Mouse (Mus musculus) cerebellum, postnatal 10 days (tissue): ENCODE measurements around the gene Uvrag.

Experiments
- DNase-seq, 2 experiments: peaks; one replicate each; pipeline ENCODE4 v3.0.0; 2021; ENCODE audit warnings: mixed read lengths in 2 of 2

The Uvrag gene

DNA sequence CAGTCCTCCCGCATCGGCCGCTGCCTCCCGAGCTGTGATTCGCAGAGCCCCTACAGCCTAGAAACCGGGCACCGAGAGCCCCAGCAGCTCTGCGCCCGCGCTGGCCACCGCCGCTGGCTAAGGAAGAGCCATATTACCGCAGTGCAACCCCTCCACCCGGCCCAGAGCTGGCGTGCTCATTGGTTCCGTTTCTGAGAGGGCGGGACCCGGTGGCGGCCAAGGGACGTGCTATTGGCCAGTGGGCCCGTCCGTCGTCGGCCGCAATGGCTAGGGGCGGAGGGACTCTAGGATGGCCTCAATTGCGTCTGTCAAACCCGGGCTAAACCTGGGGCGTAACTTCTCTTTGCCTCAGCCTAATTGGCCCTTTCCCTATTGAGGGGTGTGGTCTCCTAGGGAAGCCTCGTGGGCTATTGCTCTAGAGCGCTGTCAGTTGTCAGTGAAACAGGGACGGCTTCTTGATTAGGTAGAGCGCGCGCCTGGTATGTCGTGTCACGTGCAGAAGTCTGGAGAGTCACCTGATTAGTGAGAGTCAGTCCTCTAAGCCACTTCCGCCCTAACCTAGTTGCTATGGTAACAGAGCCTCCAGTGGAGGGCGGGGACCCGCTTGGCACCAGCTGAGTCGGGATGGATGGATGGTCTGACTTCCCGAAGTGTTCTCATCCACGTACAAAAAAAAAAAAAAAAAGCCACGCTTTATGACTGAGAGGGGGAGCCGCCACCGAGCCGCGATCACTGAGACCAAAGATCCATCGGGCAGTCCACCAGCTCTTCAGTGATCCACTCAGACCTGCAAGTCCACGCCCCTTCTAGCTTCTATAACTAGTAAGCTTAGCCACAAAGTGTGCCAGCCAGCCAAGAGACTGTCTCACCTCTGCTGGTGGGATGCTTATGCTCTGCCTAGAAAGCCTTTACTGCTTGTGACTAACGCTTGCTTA is at the start of gene Uvrag:
Gene Uvrag (minus strand): TSS at position 158 of the 935 bp plus-strand sequence.
- peak; percentile 99 for DNase-seq

DNA sequence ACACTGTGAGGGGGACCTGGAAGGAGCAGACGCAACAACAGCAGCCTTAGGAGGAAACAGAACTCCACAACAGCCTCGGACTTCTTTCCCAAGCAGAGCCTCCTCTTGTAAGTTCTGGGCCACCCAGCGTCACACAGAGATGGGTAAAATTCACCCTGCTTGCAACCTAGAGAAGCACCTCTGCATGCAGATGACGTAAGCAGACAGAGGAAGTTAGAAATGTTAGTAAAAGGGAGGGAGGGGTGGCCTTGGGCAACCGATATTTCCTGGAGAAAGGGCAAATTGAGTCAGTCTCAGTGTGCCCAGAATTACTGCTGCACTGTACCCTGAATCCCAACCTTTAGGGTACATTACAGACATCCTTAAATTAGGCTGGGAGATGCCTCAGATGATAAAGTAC is 48.9 kb upstream of the Uvrag start:
- no peak for DNase-seq

DNA sequence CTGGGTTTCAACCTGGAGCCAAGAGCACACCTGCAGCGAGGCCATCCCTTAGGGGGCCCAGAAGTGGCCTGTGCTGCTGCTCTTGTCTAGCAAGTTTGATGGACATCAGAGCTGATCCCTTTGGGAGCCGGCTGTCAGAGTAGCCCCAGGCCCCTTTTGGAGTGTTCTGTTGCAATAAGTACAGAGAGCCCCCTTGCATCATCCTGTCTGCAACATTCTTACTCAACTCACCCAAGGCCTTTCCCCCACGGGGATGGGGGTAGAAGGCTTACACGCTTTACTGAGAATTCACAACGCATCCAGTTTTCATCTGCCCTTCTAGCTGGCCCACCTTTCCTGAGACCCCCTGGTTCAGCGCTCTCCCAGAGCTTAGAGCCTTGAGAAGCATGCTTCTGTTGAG is 47.7 kb upstream of the Uvrag start:
- DNase-seq: no peak

DNA sequence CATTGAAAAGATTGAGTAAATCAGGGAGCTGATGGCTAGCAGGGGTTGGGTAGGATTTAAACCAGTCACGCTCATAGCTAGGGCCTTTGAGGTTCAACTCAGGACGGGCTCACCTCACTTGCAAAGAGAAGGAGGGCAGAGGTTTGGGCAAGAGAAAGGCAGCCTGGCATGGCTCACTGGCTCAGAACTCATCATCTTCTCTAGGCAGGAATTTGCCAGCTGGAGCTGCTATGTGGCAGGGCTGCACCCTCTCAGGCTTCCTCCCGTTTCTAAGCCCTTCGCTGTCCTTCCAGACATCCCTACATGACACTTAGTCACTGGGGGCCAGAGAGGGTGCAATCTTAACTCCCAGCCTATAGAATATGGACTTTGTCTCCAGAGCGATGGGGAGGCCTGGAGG is 46.5 kb upstream of the Uvrag start:
- no peak for DNase-seq

DNA sequence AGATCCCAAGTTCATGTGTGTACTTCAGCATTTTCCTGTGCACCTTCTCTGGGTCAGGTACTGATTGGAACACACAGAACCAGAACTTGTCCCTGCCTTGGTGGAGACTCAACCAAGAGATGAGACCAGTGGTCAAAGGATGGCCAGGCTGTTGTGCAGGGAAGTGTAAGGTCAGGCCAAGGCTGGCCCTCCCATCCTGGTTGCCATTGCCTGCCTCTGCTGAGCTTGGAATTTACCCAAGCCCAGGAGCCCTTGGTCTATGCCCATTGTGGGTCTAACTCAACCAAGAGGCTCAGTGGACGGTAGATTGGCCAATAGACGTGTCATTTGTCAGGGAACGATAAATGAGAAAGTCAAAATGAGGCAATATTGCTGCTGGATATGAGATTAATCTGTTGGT is 44.5 kb upstream of the Uvrag start:
- DNase-seq: no peak

DNA sequence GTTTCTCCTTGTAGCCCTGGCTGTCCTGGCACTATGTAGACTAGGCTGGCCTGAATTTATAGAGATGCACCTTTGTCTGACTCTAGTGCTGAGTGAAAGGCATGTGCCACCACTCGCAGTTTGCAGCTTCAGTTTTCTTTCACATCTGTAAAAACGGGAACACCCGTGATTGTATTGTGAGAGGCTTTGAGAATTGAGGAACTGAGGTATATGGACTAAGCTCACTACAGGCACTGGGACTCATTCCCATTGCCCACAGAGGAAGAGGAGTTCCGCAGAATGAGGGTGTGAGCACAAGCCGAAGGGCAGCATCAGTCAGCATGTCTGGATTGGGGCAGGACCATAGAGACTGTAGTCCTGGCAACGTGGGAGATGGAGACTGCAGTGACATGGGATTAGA is 42.8 kb upstream of the Uvrag start:
- DNase-seq: no peak

DNA sequence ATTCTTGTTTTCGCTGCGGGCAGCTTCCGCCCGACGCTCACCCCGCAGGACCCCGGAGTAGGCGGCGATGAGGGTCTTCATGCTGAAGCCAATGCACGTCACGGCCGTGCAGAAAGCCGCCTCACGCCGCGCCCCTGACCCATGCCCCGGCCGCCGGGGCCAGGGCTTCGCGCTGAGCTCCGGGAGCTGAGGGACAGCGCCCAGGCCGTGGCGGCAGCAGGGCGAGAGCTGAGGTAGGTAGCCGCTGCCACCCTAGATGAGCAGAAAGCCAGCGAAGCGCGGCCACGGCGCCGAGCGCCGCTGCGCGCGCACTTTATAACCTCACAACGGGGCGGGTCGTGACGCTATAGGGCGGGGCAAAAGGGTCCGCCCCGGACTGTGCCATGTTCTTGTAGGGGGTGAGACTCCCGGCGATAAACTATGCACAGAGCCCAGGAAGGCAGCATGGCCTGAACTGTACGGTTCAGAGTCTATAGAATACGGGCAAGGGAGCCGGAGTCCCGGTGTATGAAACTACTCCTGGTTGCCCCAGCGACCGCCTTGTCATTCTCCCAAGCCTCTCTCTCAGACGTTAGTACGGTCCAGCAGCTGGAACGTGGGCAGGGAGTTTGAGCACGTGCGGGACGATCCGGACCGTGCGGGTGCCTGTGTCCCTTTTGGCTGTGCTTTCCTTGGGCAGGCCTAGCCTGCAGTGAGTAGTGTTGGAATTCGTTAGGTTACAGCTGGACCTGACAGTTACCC is 41.7 kb upstream of the Uvrag start, which contains the start of gene Dgat2:
Gene Dgat2 (minus strand): TSS at position 288 of the 741 bp plus-strand sequence.
- peak; percentile 97 to 98 for DNase-seq

DNA sequence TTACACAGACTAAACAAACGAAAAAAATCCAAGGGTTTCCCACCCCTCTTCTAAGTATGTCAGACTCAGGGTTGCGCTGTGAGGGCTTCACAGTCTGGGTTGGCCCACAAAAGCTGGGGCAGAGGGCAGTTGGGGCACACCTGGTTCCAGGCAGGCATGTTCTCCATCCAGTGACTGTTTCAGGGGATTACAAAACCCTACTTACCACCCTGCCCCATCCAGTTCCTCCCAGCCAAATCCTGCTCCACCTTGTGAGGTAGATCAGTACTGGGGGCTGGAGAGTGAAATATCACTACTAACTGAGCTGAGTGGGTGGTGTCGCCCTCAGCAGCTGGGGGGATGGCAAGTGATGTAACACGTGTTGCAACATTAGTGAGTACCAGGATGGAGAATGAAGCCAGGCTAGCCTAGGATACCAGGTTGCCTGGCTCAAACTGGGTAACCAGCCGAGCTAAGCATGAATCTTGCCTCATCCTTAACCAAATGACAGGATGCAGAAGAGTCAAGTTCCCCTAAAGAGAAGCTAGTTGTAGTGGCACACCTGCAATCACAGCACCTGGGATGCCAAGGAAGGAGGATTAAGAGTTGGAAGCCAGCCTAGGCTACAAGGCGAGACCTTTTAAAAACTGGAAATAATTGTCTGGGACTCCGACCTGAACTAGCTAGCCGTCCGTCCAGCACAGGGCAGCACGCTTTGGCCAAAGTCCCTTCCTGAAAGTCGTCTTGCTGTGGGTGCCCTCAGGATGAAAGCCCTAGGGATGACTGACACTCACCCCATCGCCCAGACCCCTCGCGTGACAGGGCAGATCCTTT is 40.9 kb upstream of the Uvrag start:
- no peak for DNase-seq

DNA sequence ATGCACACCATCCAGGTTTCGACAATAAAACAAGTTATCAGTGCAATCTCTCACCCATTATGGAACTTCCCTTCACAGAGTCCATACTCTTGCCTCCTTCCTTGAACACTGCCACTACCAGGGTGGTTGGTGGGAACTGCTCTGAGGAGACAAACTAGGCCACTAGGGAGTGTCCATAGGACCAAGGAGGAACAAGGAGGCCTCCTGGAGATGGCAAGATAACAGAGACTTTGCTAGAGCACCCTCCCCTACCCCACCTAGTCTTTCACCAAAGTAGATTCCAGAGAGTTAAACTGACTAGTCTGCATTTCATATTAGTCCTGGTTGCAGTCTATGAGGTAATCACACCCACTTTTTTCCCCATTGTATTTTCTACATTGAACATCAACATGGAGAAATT is 39.2 kb upstream of the Uvrag start:
- DNase-seq: no peak

DNA sequence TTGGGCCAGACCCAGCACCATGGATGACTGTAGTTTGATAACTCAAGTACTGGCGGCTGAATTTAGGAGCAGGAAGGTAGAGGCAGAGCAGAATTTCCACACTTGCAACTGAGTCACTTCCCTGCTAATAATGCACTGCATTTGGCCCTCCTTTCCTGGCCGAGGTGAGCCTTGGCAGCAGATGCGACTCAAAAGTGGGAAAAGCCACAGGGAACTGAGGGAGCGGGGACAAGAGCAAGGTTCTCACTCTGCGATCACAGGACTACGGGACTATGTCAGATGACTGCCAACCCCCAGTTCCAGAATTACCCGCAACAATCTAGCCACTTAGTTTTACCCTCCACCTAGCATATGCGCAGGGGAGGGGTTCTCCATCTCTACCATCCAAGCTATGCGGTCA is 38.3 kb upstream of the Uvrag start:
- DNase-seq: peak in 1 of 2 experiments; percentile 23

DNA sequence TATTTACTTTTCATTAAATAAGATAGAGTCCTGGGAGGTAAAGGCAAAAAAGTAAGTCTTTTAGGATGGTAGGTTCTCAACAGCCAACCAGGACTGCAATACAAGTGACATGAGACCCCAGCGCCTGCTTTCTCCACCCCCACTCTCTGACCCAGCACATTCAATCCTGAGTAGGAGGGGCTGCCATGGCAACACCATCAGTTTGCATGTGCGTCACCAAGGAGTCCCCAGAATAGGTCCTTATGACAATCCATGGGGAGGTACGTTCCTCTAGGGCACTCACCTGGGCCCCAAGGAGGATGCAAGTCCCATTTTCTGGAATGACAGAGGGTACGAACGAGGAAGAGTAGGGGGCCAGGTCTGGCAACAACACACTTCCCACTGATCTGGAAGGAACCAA is 36.4 kb upstream of the Uvrag start:
- no peak for DNase-seq

DNA sequence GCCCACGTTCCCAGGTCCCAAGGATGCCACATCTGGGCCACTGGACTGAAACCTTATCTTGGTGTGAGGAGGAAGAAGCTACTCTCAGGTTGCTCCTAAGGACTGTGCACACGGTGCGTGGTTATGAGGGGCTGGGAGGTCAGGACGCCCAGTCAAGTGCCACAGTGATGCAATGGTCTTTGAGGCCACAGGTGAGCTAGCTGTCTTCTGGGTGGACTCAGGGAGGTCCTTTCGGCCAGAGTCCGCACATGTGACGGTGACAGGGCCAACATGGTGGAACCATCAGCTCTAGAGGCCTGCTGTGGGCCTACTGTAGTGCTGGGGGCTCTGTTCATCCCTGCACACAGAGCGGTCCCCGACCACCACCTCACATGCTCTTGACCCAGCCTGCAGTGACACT is 34.7 kb upstream of the Uvrag start:
- DNase-seq: no peak

DNA sequence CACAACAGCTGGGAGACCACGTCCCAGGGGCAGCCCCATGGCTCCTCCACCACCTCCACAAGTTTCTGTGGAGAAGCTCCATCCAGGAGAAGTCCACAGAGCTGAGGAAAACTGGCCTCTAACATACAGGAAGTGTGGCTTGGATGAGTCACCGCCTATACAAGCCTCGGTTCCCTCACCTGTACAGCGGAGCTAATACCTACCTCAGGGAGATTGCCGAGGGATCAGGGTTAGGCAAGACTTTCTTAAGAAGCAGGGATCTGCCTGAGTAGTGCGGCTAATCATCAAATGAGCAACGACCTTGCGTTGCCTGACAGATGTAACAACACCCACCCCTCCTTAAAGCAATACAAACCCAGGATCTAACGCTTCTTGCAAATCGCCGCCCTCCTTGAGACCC is 34.2 kb upstream of the Uvrag start:
- no peak for DNase-seq

DNA sequence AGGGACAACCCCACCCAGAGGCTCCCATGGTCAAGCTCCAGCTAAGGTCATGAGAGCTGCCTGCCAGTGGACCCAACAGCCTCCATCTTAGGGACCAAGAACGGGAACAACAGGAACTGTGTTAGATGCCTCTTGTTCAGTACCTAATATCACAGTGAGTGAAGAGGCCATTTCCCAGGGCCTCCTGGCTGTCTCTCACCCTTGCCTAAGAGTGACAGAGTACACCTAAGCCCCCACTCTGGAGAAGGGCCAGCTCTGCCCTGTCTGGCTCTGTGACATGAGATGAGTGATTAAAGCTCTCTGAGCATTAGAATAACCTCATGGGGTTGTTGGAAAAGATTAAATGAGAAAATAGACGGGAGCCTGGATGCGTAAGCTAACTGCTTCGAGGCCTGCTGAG is 33.1 kb upstream of the Uvrag start:
- peak; percentile 49 to 56 for DNase-seq

DNA sequence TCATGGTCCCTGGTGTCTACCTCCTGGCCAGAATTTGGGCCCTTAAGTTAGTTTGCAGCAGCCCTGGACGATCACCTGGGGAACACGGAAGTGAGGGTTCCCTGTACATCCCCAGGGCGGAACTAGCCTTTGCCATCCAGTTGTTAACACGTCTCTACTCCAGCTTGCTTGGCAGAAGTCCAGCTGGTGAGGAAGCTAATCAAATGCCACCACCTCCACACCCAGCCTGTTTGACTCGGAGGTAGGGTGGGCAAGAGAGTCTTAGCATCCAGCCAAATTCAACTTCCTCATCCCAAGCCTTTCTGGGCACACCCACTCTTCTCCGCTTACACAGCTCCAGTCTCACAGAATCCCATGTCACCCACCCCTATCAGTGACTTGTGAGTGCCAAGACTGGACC is 32.0 kb upstream of the Uvrag start:
- peak in 1 of 2 experiments; percentile 16 for DNase-seq

DNA sequence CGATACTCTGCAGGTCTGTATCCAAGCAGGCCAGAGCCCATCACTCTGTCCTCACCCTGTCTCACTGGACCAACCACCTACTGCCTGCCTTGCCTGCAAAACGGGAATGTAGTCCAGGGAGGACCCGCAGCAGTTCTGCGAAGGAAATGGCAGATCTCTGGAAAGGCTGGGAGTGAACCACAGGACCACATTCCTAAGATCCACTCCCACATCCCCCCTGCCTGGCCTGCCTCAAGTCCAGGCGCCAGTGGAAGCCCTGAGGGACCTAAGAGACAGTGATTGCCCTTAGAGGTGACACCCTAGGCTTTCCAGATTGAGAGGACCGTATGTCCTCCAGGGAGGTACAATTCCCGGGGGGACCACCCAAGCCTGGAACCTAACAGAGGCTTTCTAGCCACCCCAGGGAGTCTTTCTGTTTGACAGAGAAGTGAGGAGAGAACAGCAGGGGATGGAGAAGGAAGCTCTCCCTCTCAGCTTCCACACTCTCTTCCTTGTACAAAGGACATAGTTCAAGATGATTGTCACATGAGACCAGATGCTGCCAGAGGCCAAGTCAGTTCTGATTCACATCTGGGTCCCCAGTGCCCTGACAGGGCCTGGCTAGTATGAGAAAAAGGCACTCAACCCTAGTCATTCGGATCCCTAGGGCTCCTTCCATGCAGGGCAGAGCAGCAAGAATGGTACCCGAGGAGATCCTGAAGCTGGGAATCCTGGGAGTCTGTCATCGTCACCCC is 31.0 kb upstream of the Uvrag start:
- DNase-seq: no peak

DNA sequence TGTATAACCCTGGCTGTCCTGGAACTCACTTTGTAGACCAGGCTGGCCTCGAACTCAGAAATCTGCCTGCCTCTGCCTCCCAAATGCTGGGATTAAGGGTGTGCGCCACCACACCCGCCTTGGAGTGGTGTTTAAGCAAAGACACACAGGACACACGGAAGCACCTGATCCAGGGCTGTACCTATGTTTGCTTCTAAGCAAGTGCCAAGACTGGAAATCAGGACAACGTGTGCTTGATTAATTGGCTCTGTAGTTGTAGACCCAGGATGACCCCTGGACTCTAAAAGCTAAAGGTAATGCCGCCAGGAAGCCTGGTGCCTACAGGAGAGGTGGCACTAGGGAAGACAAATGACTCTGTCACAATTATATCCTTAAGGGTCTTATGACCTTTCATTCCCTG is 29.6 kb upstream of the Uvrag start:
- DNase-seq: no peak

DNA sequence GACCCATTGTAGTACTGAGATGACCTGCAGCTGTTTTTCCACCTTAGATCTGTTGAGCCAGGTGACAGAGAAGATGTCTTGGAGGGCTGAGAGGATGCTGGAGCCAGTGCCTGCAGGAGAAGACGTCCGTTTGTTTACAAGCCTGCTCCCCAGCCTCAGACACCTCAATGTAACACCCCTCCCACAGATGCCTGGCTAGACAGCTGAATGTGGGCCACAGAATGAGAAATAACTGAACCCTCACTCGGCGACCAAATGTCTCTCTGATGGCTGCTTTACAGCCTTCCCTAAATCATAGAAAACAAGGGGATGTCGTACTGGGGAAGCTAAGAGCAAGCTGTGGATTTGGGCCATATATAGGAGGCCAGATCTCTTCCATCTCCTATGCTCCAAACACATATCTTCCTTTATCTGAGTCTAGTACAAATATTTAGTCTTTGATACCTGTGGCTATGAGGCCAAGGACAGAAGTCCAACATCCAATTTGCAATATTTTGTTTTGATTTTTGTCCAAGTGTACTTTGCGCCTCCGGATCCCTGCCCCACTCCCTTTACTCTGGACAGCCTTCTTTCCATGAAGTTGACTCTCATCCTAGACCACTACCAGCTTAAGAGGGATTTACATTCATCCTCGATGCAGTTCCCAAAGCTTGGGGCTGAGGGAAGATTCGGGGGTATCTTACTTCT is 28.9 kb upstream of the Uvrag start:
- no peak for DNase-seq

DNA sequence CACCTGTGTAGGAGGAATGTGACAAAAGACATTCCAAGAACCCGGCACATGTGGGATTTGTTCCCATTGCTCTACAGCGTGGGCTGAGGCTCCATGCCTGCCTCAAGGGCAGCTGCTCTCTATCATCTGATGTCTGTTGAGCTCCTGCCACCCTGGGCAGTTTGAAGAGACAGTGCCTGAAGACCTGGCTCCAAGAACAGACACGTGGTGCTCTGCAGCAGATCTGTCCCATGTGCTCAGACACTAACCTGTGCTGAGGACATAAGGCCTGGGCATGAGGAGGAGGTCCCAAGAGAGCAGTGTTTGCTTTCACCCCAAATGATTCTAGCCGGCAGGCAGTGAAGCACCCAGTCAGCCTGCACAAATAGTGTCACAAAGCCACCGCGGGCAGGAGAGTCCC is 27.8 kb upstream of the Uvrag start:
- DNase-seq: no peak

DNA sequence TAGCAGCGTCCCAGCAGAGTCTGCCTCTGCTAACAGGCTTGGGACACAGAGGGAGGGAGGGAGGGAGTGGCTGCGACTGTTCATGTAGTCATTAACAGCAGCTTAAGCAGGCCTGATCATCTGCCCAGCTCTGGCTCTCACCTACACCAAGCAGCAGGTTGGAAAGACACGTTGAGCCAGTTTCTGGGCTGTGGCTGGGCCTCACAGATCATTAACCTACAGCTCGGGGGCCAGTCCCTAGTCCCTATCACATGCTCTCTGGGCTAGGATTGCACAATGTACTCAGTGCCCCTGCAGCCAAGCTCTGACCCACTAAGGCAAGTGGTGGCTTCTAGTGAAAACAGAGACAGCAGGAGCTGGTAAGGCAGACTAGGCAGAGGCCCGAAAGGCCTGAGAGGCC is 27.0 kb upstream of the Uvrag start:
- no peak for DNase-seq

DNA sequence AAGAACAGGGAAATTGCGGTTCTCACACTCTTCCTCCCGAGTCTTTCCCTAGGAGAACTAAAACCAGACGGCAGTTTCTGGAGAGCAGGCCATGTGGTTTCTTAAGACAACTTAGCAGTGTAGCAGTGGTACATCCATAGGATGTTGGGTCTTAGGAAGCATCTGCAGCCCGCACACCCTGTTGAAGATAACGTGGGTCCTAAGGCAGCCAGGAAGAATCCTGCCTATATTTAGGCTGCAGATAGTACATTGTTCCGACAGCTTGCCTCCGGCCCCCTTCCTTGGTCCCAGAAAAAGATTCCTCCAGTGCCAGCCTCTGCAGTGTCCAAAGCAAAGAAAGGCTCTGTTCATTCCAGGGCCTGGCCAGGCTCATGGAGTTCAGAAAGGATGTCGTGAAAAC is 25.2 kb upstream of the Uvrag start:
- DNase-seq: no peak

DNA sequence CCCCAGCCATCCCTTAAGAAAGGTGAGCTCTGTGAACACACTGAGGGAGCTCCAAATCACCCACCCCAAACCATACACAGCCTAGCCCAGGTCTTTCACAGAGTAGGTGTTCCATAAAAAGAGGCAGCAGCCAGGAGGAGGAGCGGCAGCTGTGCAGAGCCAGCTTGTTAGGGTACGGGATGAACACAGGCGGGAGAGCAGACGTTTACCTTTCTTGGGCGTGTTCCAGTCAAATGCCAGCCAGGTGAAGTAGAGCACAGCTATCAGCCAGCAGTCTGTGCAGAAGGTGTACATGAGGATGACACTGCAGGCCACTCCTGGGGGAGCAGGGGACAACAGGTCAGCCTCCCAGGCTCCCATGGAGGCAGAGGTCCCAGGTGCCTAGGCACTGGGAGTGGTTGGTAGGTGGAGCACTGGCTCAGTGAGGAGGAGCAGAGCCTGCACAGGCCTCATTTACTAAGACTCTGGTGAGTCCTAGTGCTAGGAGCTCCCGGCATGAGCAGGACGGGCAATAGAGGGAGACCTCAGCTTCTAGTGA is 24.0 kb upstream of the Uvrag start:
- no peak for DNase-seq
